Mouse (Mus musculus) MEL (cell line): ENCODE results near the gene Zmym6. TPM values are rescaled to one million over a fixed set of nuclear protein-coding genes. Genes with fewer than 3 reads are reported as not detected.

Experiments
- DNase-seq: peaks from one replicate; pipeline ENCODE4 v3.0.0; 2011; ENCODE audit warnings: low read depth, low spot score
- H3K27ac ChIP-seq: 2 replicates; pipeline ENCODE4 v1.5.1; 2012; ENCODE audit warnings: low read depth, mild to moderate bottlenecking, control low read depth, low read length, moderate library complexity; ENCODE audit not compliant: control insufficient read depth
- H3K27me3 ChIP-seq, 2 experiments: fragments of 150-350 bp in 1 of 2; sonication (generic) in 1 of 2; 2 replicates each; pipeline ENCODE4 v1.6.1; 2012; ENCODE audit warnings: low read length in 2 of 2, mild to moderate bottlenecking in 2 of 2, improper control_type of control experiment in 1 of 2, moderate library complexity in 1 of 2; ENCODE audit not compliant: insufficient read depth in 2 of 2, control insufficient read depth in 1 of 2
- H3K36me3 ChIP-seq, 2 experiments: 2 replicates each; pipeline ENCODE4 v1.6.1; 2012 to 2014; ENCODE audit warnings: low read length in 2 of 2, improper control_type of control experiment in 1 of 2, inconsistent platforms in 1 of 2, mild to moderate bottlenecking in 1 of 2; ENCODE audit not compliant: insufficient read depth in 2 of 2, control insufficient read depth in 1 of 2
- H3K4me1 ChIP-seq, 2 experiments: fragments of 150-350 bp in 1 of 2; sonication (generic) in 1 of 2; 2 replicates each; pipeline ENCODE4 v1.6.1; 2012; ENCODE audit warnings: low read length in 2 of 2, improper control_type of control experiment in 1 of 2, mild to moderate bottlenecking in 1 of 2; ENCODE audit not compliant: insufficient read depth in 2 of 2, control insufficient read depth in 1 of 2
- H3K4me3 ChIP-seq, 2 experiments: fragments of 150-350 bp in 1 of 2; sonication (generic) in 1 of 2; 2 replicates each; pipeline ENCODE4 v1.5.1; 2012; ENCODE audit warnings: low read depth in 2 of 2, low read length in 2 of 2, mild to moderate bottlenecking in 2 of 2, moderate library complexity in 2 of 2, control low read depth in 1 of 2, improper control_type of control experiment in 1 of 2; ENCODE audit not compliant: control insufficient read depth in 1 of 2, insufficient read depth in 1 of 2
- H3K79me2 ChIP-seq: 2 replicates; pipeline ENCODE4 v1.6.1; 2012; ENCODE audit warnings: mild to moderate bottlenecking, low read length, moderate library complexity; ENCODE audit not compliant: control insufficient read depth, poor library complexity, insufficient read depth
- H3K9ac ChIP-seq: 2 replicates; pipeline ENCODE4 v1.6.1; 2012; ENCODE audit warnings: low read depth, mild to moderate bottlenecking, control low read depth, low read length, moderate library complexity; ENCODE audit not compliant: control insufficient read depth, poor library complexity, severe bottlenecking
- H3K9me3 ChIP-seq: fragments of 150-350 bp; sonication (generic); replicated peaks from 2 replicates; pipeline ENCODE4 v1.6.1; 2012; ENCODE audit warnings: mild to moderate bottlenecking, low read length, improper control_type of control experiment, moderate library complexity; ENCODE audit not compliant: insufficient read depth
- BHLHE40 ChIP-seq: IDR thresholded peaks from 2 replicates; pipeline ENCODE4 v1.6.1; 2012; ENCODE audit warnings: low read depth, mild to moderate bottlenecking, inconsistent platforms, low read length, improper control_type of control experiment, borderline replicate concordance
- CHD1 ChIP-seq: IDR thresholded peaks from 2 replicates; pipeline ENCODE4 v1.6.1; 2012; ENCODE audit warnings: low read depth, mild to moderate bottlenecking, inconsistent platforms, low read length, improper control_type of control experiment
- E2F4 ChIP-seq: IDR thresholded peaks from 2 replicates; pipeline ENCODE4 v1.6.1; 2011; ENCODE audit warnings: low read depth, low read length, improper control_type of control experiment, borderline replicate concordance
- ETS1 ChIP-seq: IDR thresholded peaks from 2 replicates; pipeline ENCODE4 v1.6.1; 2012; ENCODE audit warnings: low read depth, mild to moderate bottlenecking, inconsistent platforms, low read length, improper control_type of control experiment, moderate library complexity
- GABPA ChIP-seq: IDR thresholded peaks from 2 replicates; pipeline ENCODE4 v1.6.1; 2012; ENCODE audit warnings: low read depth, mild to moderate bottlenecking, inconsistent platforms, low read length, improper control_type of control experiment, moderate library complexity
- GATA1 ChIP-seq: IDR thresholded peaks from 2 replicates; pipeline ENCODE4 v1.6.1; 2011; ENCODE audit warnings: low read depth, low read length, improper control_type of control experiment
- JUND ChIP-seq: IDR thresholded peaks from 2 replicates; pipeline ENCODE4 v1.6.1; 2011; ENCODE audit warnings: low read depth, mild to moderate bottlenecking, improper control_type of control experiment, low read length
- KAT2A ChIP-seq: conservative IDR thresholded peaks from 2 replicates; pipeline ENCODE4 v1.6.1; 2012; ENCODE audit warnings: low read depth, low read length, improper control_type of control experiment, inconsistent platforms
- MAX ChIP-seq: IDR thresholded peaks from 2 replicates; pipeline ENCODE4 v1.6.1; 2011; ENCODE audit warnings: low read length, improper control_type of control experiment
- MAZ ChIP-seq: IDR thresholded peaks from 2 replicates; pipeline ENCODE4 v1.6.1; 2012; ENCODE audit warnings: low read depth, mild to moderate bottlenecking, inconsistent platforms, low read length, improper control_type of control experiment
- MYC ChIP-seq: IDR thresholded peaks from 2 replicates; pipeline ENCODE4 v1.6.1; 2011; ENCODE audit warnings: low read depth, mild to moderate bottlenecking, low read length, improper control_type of control experiment, moderate library complexity
- NELFE ChIP-seq: IDR thresholded peaks from 2 replicates; pipeline ENCODE4 v1.6.1; 2011; ENCODE audit warnings: low read depth, low read length, improper control_type of control experiment
- POLR2AphosphoS2 ChIP-seq: IDR thresholded peaks from 2 replicates; pipeline ENCODE4 v1.6.1; 2011; ENCODE audit warnings: low read length, improper control_type of control experiment
- RCOR1 ChIP-seq: IDR thresholded peaks from 2 replicates; pipeline ENCODE4 v1.6.1; 2012; ENCODE audit warnings: low read depth, mild to moderate bottlenecking, inconsistent platforms, low read length, improper control_type of control experiment
- SMC3 ChIP-seq: IDR thresholded peaks from 2 replicates; pipeline ENCODE4 v1.6.1; 2011; ENCODE audit warnings: low read depth, low read length, improper control_type of control experiment
- TBP ChIP-seq: IDR thresholded peaks from 2 replicates; pipeline ENCODE4 v1.8.0; 2011; ENCODE audit warnings: low read depth, low read length, improper control_type of control experiment
- TCF12 ChIP-seq: IDR thresholded peaks from 2 replicates; pipeline ENCODE4 v1.6.1; 2014; ENCODE audit warnings: low read depth, mild to moderate bottlenecking, inconsistent platforms, low read length, improper control_type of control experiment, moderate library complexity
- USF1 ChIP-seq: IDR thresholded peaks from 2 replicates; pipeline ENCODE4 v1.6.1; 2014; ENCODE audit warnings: low read depth, mild to moderate bottlenecking, inconsistent platforms, low read length, improper control_type of control experiment, moderate library complexity
- USF2 ChIP-seq, 2 experiments: IDR thresholded peaks; 2 replicates each; pipeline ENCODE4 v1.6.1; 2011 to 2012; ENCODE audit warnings: improper control_type of control experiment in 2 of 2, low read length in 2 of 2, borderline replicate concordance in 1 of 2, inconsistent platforms in 1 of 2, low read depth in 1 of 2, mild to moderate bottlenecking in 1 of 2; ENCODE audit not compliant: insufficient read depth in 1 of 2
- ZKSCAN1 ChIP-seq: IDR thresholded peaks from 2 replicates; pipeline ENCODE4 v1.6.1; 2012; ENCODE audit warnings: low read depth, mild to moderate bottlenecking, inconsistent platforms, low read length, improper control_type of control experiment, moderate library complexity
- ZMIZ1 ChIP-seq: IDR thresholded peaks from 2 replicates; pipeline ENCODE4 v1.6.1; 2012; ENCODE audit warnings: low read depth, mild to moderate bottlenecking, inconsistent platforms, low read length, improper control_type of control experiment, moderate library complexity
- polyA plus RNA-seq, 2 experiments: library from polyadenylated mRNA; stranded (reverse) in 1 of 2; unstranded in 1 of 2; fragments of >175 nt in 1 of 2; fragments of >200 nt in 1 of 2; gene quantifications; 2 replicates each; pipeline versions ENCODE4 v1.2.1 to v1.2.4; 2012; ENCODE audit warnings: low replicate concordance in 2 of 2, low read depth in 1 of 2; ENCODE audit not compliant: insufficient read length in 2 of 2, insufficient read depth in 1 of 2, missing spikeins in 1 of 2
- total RNA-seq: library from RNA; depleted of rRNA; stranded (reverse); fragments of 300-350 nt; gene quantifications from 2 replicates; pipeline ENCODE4 v1.2.3, GENCODE M21; 2012

Gene Zmym6
- total and polyA plus RNA-seq, 3 experiments, result not detected

DNA sequence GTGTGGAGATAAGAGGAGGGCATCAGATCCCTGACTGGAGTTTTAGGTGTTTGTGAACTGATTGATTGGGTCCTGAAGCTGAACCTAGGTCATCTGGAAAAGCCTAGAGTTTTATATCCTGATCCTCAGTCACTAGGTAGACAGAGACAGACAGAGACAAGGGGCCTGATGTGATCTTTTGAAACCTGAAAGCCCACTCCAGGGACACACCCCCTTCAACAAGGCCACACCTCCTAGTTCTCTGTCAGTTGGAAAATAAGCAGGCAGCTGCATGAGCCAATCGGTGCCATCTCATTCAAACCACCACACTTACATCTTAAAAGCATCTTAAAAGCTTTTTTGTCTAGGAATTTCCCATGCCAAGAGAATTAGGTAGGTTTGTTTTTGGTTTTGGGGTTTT, 3.6 kb downstream of the Zmym6 start:
- H3K9me3 ChIP-seq, result no peaks in the 10 kb centered on the region
- no peak overlapping the region for H3K4me3 ChIP-seq
- no peaks in the 10 kb centered on the region; a peak in 1 of 4 replicates for H3K27me3 ChIP-seq
- no peak for DNase-seq
- H3K36me3 ChIP-seq, result no peaks in the 10 kb centered on the region
- H3K4me1 ChIP-seq, result no peaks in the 10 kb centered on the region
- TF ChIP-seq ZMIZ1 (no peak), BHLHE40 (no peak), GATA1 (no peak), ZKSCAN1 (no peak), MAX (no peak), GABPA (no peak)
- no peak overlapping the region for H3K9ac ChIP-seq
- H3K27ac ChIP-seq, result no peak overlapping the region
- H3K79me2 ChIP-seq, result no peaks in the 10 kb centered on the region

DNA sequence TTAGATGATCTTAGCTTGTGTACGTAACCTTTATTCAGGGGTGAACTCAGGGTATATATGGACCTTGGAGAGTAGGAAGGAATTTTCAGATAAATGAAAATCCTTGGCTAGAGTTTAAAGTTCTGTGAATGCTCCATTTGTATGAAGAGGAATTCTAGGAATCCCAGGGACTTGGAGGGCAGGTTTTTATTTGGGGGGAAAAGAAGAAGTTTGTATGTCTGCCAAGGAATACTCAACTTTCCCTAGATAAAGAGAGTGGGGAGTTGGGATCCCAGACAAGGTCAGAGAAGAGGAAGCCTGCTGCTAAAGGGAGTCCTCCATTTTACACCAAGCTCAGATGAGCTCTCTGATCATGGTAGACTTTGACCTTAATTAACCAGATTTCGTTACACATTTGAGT, 5.9 kb downstream of the Zmym6 start:
- Histone ChIP-seq H3K27me3 (0 out of 4 replicates have a peak, but pooled peaks cover 0 to under 1% of the 10 kb centered on the region in 2 experiments), H3K9ac (no peak overlapping the region), H3K79me2 (no peaks in the 10 kb centered on the region), H3K27ac (no peak overlapping the region), H3K9me3 (no peaks in the 10 kb centered on the region), H3K4me3 (no peak overlapping the region), H3K4me1 (no peaks in the 10 kb centered on the region), H3K36me3 (no peaks in the 10 kb centered on the region)
- no peak for TF ChIP-seq E2F4
- TF ChIP-seq TBP, result no peak
- no peak for TF ChIP-seq MAX
- TF ChIP-seq USF1, result no peak
- no peak for TF ChIP-seq RCOR1
- TF ChIP-seq KAT2A, result no peak
- no peak for TF ChIP-seq TCF12
- TF ChIP-seq POLR2AphosphoS2, result no peak
- TF ChIP-seq CHD1, result no peak
- TF ChIP-seq GATA1, result no peak
- TF ChIP-seq ETS1, result no peak
- no peak for TF ChIP-seq MAZ
- TF ChIP-seq MYC, result no peak
- DNase-seq, result no peak

DNA sequence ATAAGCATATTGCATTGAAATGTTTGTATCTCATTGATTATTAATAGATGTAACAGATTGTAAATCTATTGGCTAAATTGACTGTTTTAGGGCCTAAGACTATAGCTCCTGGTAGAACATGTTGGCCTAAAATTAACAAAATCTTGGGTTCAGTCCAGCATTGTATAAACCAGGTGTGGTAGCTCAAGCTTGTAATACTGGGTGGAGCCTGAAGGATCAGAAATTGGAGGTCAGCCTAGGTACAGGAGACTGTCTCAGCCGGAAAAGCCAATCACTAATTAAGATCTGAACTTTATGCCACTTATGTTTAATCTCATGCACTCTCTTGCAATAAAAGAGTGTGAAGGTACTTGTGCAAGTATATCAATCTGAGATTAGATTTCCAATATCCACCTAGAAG, 8.6 kb downstream of the Zmym6 start:
- H3K4me1 ChIP-seq, result no peaks in the 10 kb centered on the region
- no peaks in the 10 kb centered on the region for H3K36me3 ChIP-seq
- H3K9ac ChIP-seq, result no peak overlapping the region
- TF ChIP-seq MAZ, result no peak
- no peak for TF ChIP-seq SMC3
- no peak for TF ChIP-seq USF2 (IDR thresholded peaks at IDR 0.05; ENCODE audit: borderline replicate concordance in 1 of 2, insufficient read depth in 1 of 2, low read depth in 1 of 2, low read length in 2 of 2)
- TF ChIP-seq JUND, result no peak
- TF ChIP-seq MYC, result no peak
- TF ChIP-seq GABPA, result no peak
- no peak for TF ChIP-seq TCF12
- TF ChIP-seq NELFE, result no peak
- DNase-seq, result no peak
- H3K79me2 ChIP-seq, result no peaks in the 10 kb centered on the region
- H3K4me3 ChIP-seq, result no peak overlapping the region
- H3K27ac ChIP-seq, result no peak overlapping the region
- no peaks in the 10 kb centered on the region for H3K9me3 ChIP-seq
- peaks cover 0 to 2% of the 10 kb centered on the region in 2 experiments; a peak in 1 of 4 replicates for H3K27me3 ChIP-seq
